Mouse (Mus musculus): Measurements from ENCODE around the gene Palld. TPM values are rescaled to one million over a fixed set of nuclear protein-coding genes. Genes with fewer than 3 reads are reported as not detected.

The Palld gene
- polyA plus RNA-seq, 1 experiment: 47.5 TPM

- 86% methylated on average over 6 of the region's 6 CpGs for WGBS
- Histone ChIP-seq H3K4me3 (ENCODE audit: insufficient read depth, low read depth, low read length) (no peak overlapping the region), H3K36me3 (ENCODE audit: control insufficient read depth, insufficient read depth, low read length) (no peaks in the 10 kb centered on the region), H3K4me1 (ENCODE audit: control insufficient read depth, insufficient read depth, low read length) (no peaks in the 10 kb centered on the region), H3K27ac (ENCODE audit: insufficient read depth, low read depth, low read length) (no peak overlapping the region), H3K27me3 (replicated peaks; ENCODE audit: control insufficient read depth, insufficient read depth, low read length) (no peaks in the 10 kb centered on the region)
- DNase-seq: no peak
- no peak for TF ChIP-seq POLR2A (IDR thresholded peaks at IDR 0.05; ENCODE audit: low read depth, low read length)
- TF ChIP-seq CTCF (conservative IDR thresholded peaks at IDR 0.05; ENCODE audit: insufficient read depth, insufficient read length, low read depth, low read length): no peak
Observed at GRCm38 (mm10) chr8:61730669-61731068, 171.8 kb downstream of the Palld start.

- no peak overlapping the region for H3K27ac ChIP-seq (ENCODE audit: insufficient read depth, low read depth, low read length)
- H3K27me3 ChIP-seq (replicated peaks; ENCODE audit: control insufficient read depth, insufficient read depth, low read length): no peaks in the 10 kb centered on the region
- no peak overlapping the region for H3K4me3 ChIP-seq (ENCODE audit: insufficient read depth, low read depth, low read length)
- 43% methylated on average over 8 of the region's 8 CpGs for WGBS
- TF ChIP-seq CTCF (conservative IDR thresholded peaks at IDR 0.05; ENCODE audit: insufficient read depth, insufficient read length, low read depth, low read length): no peak
- no peak for TF ChIP-seq POLR2A (IDR thresholded peaks at IDR 0.05; ENCODE audit: low read depth, low read length)
- H3K36me3 ChIP-seq (ENCODE audit: control insufficient read depth, insufficient read depth, low read length): no peaks in the 10 kb centered on the region
- H3K4me1 ChIP-seq (ENCODE audit: control insufficient read depth, insufficient read depth, low read length): no peaks in the 10 kb centered on the region
- no peak for DNase-seq
Observed at GRCm38 (mm10) chr8:61725306-61726017, 177.0 kb downstream of the Palld start.

GRCm38 (mm10) chr8:61722226-61722625, 180.3 kb downstream of the Palld start:
- no peak for DNase-seq
- Histone ChIP-seq H3K4me3 (ENCODE audit: insufficient read depth, low read depth, low read length) (no peak overlapping the region), H3K27me3 (replicated peaks; ENCODE audit: control insufficient read depth, insufficient read depth, low read length) (no peaks in the 10 kb centered on the region), H3K27ac (ENCODE audit: insufficient read depth, low read depth, low read length) (no peak overlapping the region), H3K36me3 (ENCODE audit: control insufficient read depth, insufficient read depth, low read length) (no peaks in the 10 kb centered on the region), H3K4me1 (ENCODE audit: control insufficient read depth, insufficient read depth, low read length) (no peaks in the 10 kb centered on the region)
- WGBS: 85% methylated on average over 9 of the region's 9 CpGs
- no peak for TF ChIP-seq POLR2A (IDR thresholded peaks at IDR 0.05; ENCODE audit: low read depth, low read length)
- no peak for TF ChIP-seq CTCF (conservative IDR thresholded peaks at IDR 0.05; ENCODE audit: insufficient read depth, insufficient read length, low read depth, low read length)

GRCm38 (mm10) chr8:61715351-61716125, 187.0 kb downstream of the Palld start:
- H3K4me1 ChIP-seq (ENCODE audit: control insufficient read depth, insufficient read depth, low read length): no peaks in the 10 kb centered on the region
- no peak for DNase-seq
- no peak overlapping the region for H3K4me3 ChIP-seq (ENCODE audit: insufficient read depth, low read depth, low read length)
- 77% methylated on average over 14 of the region's 14 CpGs for WGBS
- TF ChIP-seq POLR2A (IDR thresholded peaks at IDR 0.05; ENCODE audit: low read depth, low read length) (no peak), CTCF (conservative IDR thresholded peaks at IDR 0.05; ENCODE audit: insufficient read depth, insufficient read length, low read depth, low read length) (no peak)
- no peaks in the 10 kb centered on the region for H3K27me3 ChIP-seq (replicated peaks; ENCODE audit: control insufficient read depth, insufficient read depth, low read length)
- no peaks in the 10 kb centered on the region for H3K36me3 ChIP-seq (ENCODE audit: control insufficient read depth, insufficient read depth, low read length)
- no peak overlapping the region for H3K27ac ChIP-seq (ENCODE audit: insufficient read depth, low read depth, low read length)

- Histone ChIP-seq H3K27ac (ENCODE audit: insufficient read depth, low read depth, low read length) (no peak overlapping the region), H3K27me3 (replicated peaks; ENCODE audit: control insufficient read depth, insufficient read depth, low read length) (no peaks in the 10 kb centered on the region), H3K4me3 (ENCODE audit: insufficient read depth, low read depth, low read length) (no peak overlapping the region), H3K36me3 (ENCODE audit: control insufficient read depth, insufficient read depth, low read length) (no peaks in the 10 kb centered on the region), H3K4me1 (ENCODE audit: control insufficient read depth, insufficient read depth, low read length) (no peaks in the 10 kb centered on the region)
- 56% methylated on average over 6 of the region's 6 CpGs for WGBS
- DNase-seq: no peak
- TF ChIP-seq CTCF (conservative IDR thresholded peaks at IDR 0.05; ENCODE audit: insufficient read depth, insufficient read length, low read depth, low read length) (no peak), POLR2A (IDR thresholded peaks at IDR 0.05; ENCODE audit: low read depth, low read length) (no peak)
Observed at GRCm38 (mm10) chr8:61714293-61714831, 188.1 kb downstream of the Palld start.

- DNase-seq: no peak
- no peak overlapping the region for H3K27ac ChIP-seq (ENCODE audit: insufficient read depth, low read depth, low read length)
- no peak overlapping the region for H3K4me3 ChIP-seq (ENCODE audit: insufficient read depth, low read depth, low read length)
- no peaks in the 10 kb centered on the region for H3K4me1 ChIP-seq (ENCODE audit: control insufficient read depth, insufficient read depth, low read length)
- no peaks in the 10 kb centered on the region for H3K27me3 ChIP-seq (replicated peaks; ENCODE audit: control insufficient read depth, insufficient read depth, low read length)
- H3K36me3 ChIP-seq (ENCODE audit: control insufficient read depth, insufficient read depth, low read length): no peaks in the 10 kb centered on the region
- no peak for TF ChIP-seq POLR2A (IDR thresholded peaks at IDR 0.05; ENCODE audit: low read depth, low read length)
- no peak for TF ChIP-seq CTCF (conservative IDR thresholded peaks at IDR 0.05; ENCODE audit: insufficient read depth, insufficient read length, low read depth, low read length)
- WGBS: 82% methylated on average over 16 of the region's 16 CpGs
Observed at GRCm38 (mm10) chr8:61713195-61713990, 189.1 kb downstream of the Palld start.

Measured in kidney, adult 2 months (tissue).